Mouse (Mus musculus) heart, embryonic 16.5 days (tissue): ENCODE results near the gene Slc35a3. TPM values are rescaled to one million over a fixed set of nuclear protein-coding genes. Genes with fewer than 3 reads are reported as not detected.

ENCODE experiments used
- ATAC-seq: fragments of 200-750 bp; cut with Nextera tagmentation; replicated peaks from 2 replicates; pipeline ENCODE4 v1.8.0; 2017; ENCODE audit warnings: moderate number of reproducible peaks; ENCODE audit not compliant: insufficient read depth, low FRiP score; ENCODE audit errors: extremely low read depth
- H3K27ac ChIP-seq: fragments of 300-500 bp; sonication (generic); 2 replicates; pipeline ENCODE4 v1.5.1; 2014; ENCODE audit warnings: mild to moderate bottlenecking, low read length, control low read depth, moderate library complexity
- H3K27me3 ChIP-seq: fragments of 300-500 bp; sonication (generic); 2 replicates; pipeline ENCODE4 v1.6.1; 2014; ENCODE audit warnings: low read length, mixed read lengths; ENCODE audit not compliant: control insufficient read depth, insufficient read depth
- H3K36me3 ChIP-seq: fragments of 300-500 bp; sonication (generic); 2 replicates; pipeline ENCODE4 v1.6.1; 2014; ENCODE audit not compliant: control insufficient read depth, insufficient read depth
- H3K4me1 ChIP-seq: fragments of 300-500 bp; sonication (generic); 2 replicates; pipeline ENCODE4 v1.6.1; 2014; ENCODE audit warnings: low read length, mixed read lengths; ENCODE audit not compliant: control insufficient read depth, insufficient read depth
- H3K4me2 ChIP-seq: fragments of 300-500 bp; sonication (generic); 2 replicates; pipeline ENCODE4 v1.6.1; 2014; ENCODE audit warnings: low read depth, mild to moderate bottlenecking, control low read depth, low read length
- H3K4me3 ChIP-seq: fragments of 300-500 bp; sonication (generic); 2 replicates; pipeline ENCODE4 v1.5.1; 2014; ENCODE audit warnings: mild to moderate bottlenecking, control low read depth, low read length
- H3K9ac ChIP-seq: fragments of 300-500 bp; sonication (generic); 2 replicates; pipeline ENCODE4 v1.6.1; 2014; ENCODE audit warnings: low read length, control low read depth
- H3K9me3 ChIP-seq: fragments of 300-500 bp; sonication (generic); replicated peaks from 2 replicates; pipeline ENCODE4 v1.6.1; 2016; ENCODE audit warnings: low read length; ENCODE audit not compliant: control insufficient read depth
- WGBS: fragments of 180-500 bp; shearing (Covaris S2); extraction: QIAGEN DNeasy Blood & Tissue Kit; methylation state at CpG from one replicate; pipeline ENCODE4 v1.1.7; 2014; 5-methylcytosine and 5-hydroxymethylcytosine counted together
- polyA plus RNA-seq: library from polyadenylated mRNA; unstranded; fragments of >200 nt; fragmentation: Nextera tagmentation; extraction: Ambion mirVana; gene quantifications from 2 replicates; pipeline ENCODE4 v1.2.1, GENCODE M21; 2015

Slc35a3 gene
- polyA plus RNA-seq, 1 experiment from 2014 or later, result 9.5 TPM

GRCm38 (mm10) chr3:116705637-116706204 lies 6.9 kb downstream of the Slc35a3 start:
- no peak overlapping the region for H3K4me3 ChIP-seq
- no peak overlapping the region for H3K27ac ChIP-seq
- H3K9ac ChIP-seq, result no peak overlapping the region
- no peaks in the 10 kb centered on the region for H3K9me3 ChIP-seq
- no peak for ATAC-seq
- WGBS, result 93% methylated on average over 1 of the region's 1 CpGs
- H3K4me2 ChIP-seq, result no peak overlapping the region
- no peaks in the 10 kb centered on the region for H3K36me3 ChIP-seq
- no peaks in the 10 kb centered on the region for H3K27me3 ChIP-seq
- H3K4me1 ChIP-seq, result peaks cover 5% of the 10 kb centered on the region

GRCm38 (mm10) chr3:116703835-116704234 lies 8.8 kb downstream of the Slc35a3 start:
- ATAC-seq, result no peak
- peaks cover 3% of the 10 kb centered on the region for H3K4me1 ChIP-seq
- WGBS, result 93% methylated on average over 5 of the region's 5 CpGs
- no peaks in the 10 kb centered on the region for H3K9me3 ChIP-seq
- H3K9ac ChIP-seq, result no peak overlapping the region
- no peak overlapping the region for H3K27ac ChIP-seq
- H3K4me3 ChIP-seq, result no peak overlapping the region
- H3K27me3 ChIP-seq, result no peaks in the 10 kb centered on the region
- no peaks in the 10 kb centered on the region for H3K36me3 ChIP-seq
- no peak overlapping the region for H3K4me2 ChIP-seq

GRCm38 (mm10) chr3:116702647-116703272 lies 9.9 kb downstream of the Slc35a3 start:
- ATAC-seq, result no peak
- 92% methylated on average over 1 of the region's 1 CpGs for WGBS

DNA sequence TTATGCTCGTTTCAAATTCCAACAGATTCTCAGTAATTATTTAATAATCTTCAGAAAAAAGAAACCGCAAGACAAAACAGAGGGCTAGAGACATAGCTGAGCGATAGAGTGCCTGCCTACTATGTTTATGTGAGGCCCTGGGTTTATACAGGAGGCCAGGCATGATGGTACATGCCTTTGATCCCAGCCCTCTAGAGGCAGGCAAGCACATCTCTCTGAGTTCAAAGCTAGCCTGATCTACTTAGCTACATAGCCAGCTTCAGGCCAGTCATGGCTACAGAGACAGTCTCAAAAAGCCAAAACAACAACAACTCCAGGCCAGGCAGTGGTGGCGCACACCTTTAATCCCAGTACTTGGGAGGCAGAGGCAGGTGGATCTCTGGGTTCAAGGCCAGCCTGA lies 11.0 kb downstream of the Slc35a3 start:
- ATAC-seq, result no peak
- Histone ChIP-seq H3K36me3 (no peaks in the 10 kb centered on the region), H3K4me3 (no peak overlapping the region), H3K4me1 (peaks cover 3% of the 10 kb centered on the region), H3K27ac (no peak overlapping the region), H3K9ac (no peak overlapping the region), H3K9me3 (no peaks in the 10 kb centered on the region), H3K4me2 (no peak overlapping the region), H3K27me3 (no peaks in the 10 kb centered on the region)
- 94% methylated on average over 4 of the region's 4 CpGs for WGBS

More at GRCm38 (mm10) chr3:116702647-116703272, 9.9 kb downstream of the Slc35a3 start:
- H3K9me3 ChIP-seq, result no peaks in the 10 kb centered on the region
- peaks cover 3% of the 10 kb centered on the region for H3K4me1 ChIP-seq
- no peaks in the 10 kb centered on the region for H3K36me3 ChIP-seq
- H3K4me3 ChIP-seq, result no peak overlapping the region
- no peaks in the 10 kb centered on the region for H3K27me3 ChIP-seq
- no peak overlapping the region for H3K27ac ChIP-seq
- no peak overlapping the region for H3K4me2 ChIP-seq
- H3K9ac ChIP-seq, result no peak overlapping the region

- H3K9me3 ChIP-seq, result no peaks in the 10 kb centered on the region
- ATAC-seq, result no peak
- H3K36me3 ChIP-seq, result 0 out of 2 replicates have a peak, but pooled peaks cover 2% of the 10 kb centered on the region
- H3K4me2 ChIP-seq, result no peak overlapping the region
- no peak overlapping the region for H3K4me3 ChIP-seq
- WGBS, result 38% methylated on average over 2 of the region's 2 CpGs
- no peak overlapping the region for H3K27ac ChIP-seq
- H3K27me3 ChIP-seq, result no peaks in the 10 kb centered on the region
- H3K4me1 ChIP-seq, result peaks cover 3% of the 10 kb centered on the region
- H3K9ac ChIP-seq, result no peak overlapping the region
Measured at GRCm38 (mm10) chr3:116698786-116699185, 13.8 kb downstream of the Slc35a3 start.

GRCm38 (mm10) chr3:116695666-116695985 lies 17.0 kb downstream of the Slc35a3 start:
- Histone ChIP-seq H3K27ac (no peak overlapping the region), H3K4me2 (no peak overlapping the region), H3K36me3 (peaks cover 2% of the 10 kb centered on the region; the same call in 1 of the 2 replicates), H3K9me3 (no peaks in the 10 kb centered on the region), H3K4me3 (no peak overlapping the region), H3K9ac (no peak overlapping the region), H3K27me3 (no peaks in the 10 kb centered on the region), H3K4me1 (peaks cover 3% of the 10 kb centered on the region)
- ATAC-seq, result no peak
- WGBS, result 89% methylated on average over 2 of the region's 2 CpGs

DNA sequence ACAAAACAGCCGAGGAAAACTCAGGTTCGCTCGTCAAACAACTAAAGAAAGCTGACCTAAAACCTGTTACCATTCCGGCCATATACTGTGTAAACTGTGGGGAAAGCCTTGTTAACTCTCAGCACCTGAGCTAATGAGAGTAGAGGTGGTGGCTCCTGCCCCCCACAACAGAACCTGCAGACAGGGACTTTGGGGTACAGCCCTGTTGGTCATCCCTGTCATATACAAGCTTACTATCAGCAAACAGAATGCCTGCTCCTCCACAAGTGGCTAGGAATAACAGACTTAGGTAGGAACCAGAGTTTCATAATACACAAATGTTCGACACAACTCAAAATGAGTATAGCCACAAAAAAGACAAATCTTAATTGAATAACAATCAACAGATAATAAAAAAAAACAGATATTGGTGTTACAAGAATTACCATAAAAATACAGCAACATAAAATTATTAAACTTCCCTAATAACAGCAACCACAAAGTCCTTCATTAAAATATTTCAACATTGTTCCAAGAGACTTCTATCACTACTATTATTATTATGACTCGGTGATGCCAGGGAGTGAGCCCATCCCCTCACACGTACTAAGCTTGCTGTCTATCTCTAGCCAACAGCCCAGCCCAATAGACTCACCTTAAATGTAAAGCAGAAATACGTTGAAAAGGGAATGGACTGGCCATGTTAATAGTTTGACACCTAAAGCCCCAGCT lies 17.5 kb downstream of the Slc35a3 start:
- 87% methylated on average over 8 of the region's 8 CpGs for WGBS
- Histone ChIP-seq H3K4me3 (no peak overlapping the region), H3K9me3 (no peaks in the 10 kb centered on the region), H3K9ac (no peak overlapping the region), H3K27ac (no peak overlapping the region), H3K27me3 (no peaks in the 10 kb centered on the region), H3K4me2 (no peak overlapping the region), H3K36me3 (peaks cover 2% of the 10 kb centered on the region; the same call in 1 of the 2 replicates), H3K4me1 (peaks cover 3% of the 10 kb centered on the region)
- ATAC-seq, result no peak

GRCm38 (mm10) chr3:116694312-116694711 lies 18.3 kb downstream of the Slc35a3 start:
- 76% methylated on average over 3 of the region's 3 CpGs for WGBS
- H3K36me3 ChIP-seq, result peaks cover 2% of the 10 kb centered on the region; the same call in 1 of the 2 replicates

DNA sequence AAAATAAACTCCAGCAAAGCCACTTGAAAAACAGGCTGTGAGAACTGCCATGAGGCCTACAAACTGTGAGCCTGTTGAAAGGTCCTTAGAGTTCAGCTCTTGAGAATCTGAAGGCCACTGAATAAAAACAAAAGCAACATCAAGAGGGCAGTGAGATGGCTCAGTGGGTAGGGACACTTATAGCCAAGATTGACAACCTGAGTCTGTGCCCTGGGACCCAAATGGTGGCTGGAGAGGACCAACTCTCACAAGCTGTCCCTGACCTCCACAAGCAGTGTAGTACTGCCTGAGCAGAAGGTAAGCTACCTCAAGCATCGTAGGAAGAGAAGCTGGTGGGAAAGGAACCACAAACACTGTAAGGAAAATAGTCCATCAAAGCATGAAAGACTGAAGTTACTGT lies 31.5 kb downstream of the Slc35a3 start, which contains the start of gene Gm43191:
Gene Gm43191, minus strand, starts transcription at position 101 of the 400 bp plus-strand sequence.
- H3K9me3 ChIP-seq, result no peaks in the 10 kb centered on the region
- no peaks in the 10 kb centered on the region for H3K4me1 ChIP-seq
- H3K36me3 ChIP-seq, result peaks cover 14% of the 10 kb centered on the region
- no peak within 1 kb of the TSS for H3K9ac ChIP-seq
- ATAC-seq, result no peak
- H3K27me3 ChIP-seq, result no peaks in the 10 kb centered on the region
- H3K4me3 ChIP-seq, result no peak within 1 kb of the TSS
- 94% methylated on average over 1 of the region's 1 CpGs for WGBS
- H3K4me2 ChIP-seq, result no peak within 1 kb of the TSS
- no peak within 1 kb of the TSS for H3K27ac ChIP-seq

More at GRCm38 (mm10) chr3:116694312-116694711, 18.3 kb downstream of the Slc35a3 start:
- no peak overlapping the region for H3K27ac ChIP-seq
- H3K27me3 ChIP-seq, result no peaks in the 10 kb centered on the region
- H3K4me3 ChIP-seq, result no peak overlapping the region
- no peaks in the 10 kb centered on the region for H3K9me3 ChIP-seq
- no peak overlapping the region for H3K9ac ChIP-seq
- peaks cover 3% of the 10 kb centered on the region for H3K4me1 ChIP-seq
- H3K4me2 ChIP-seq, result no peak overlapping the region
- ATAC-seq, result no peak
